Mouse (Mus musculus): Measurements from ENCODE around the gene C130050O18Rik. TPM values are rescaled to one million over a fixed set of nuclear protein-coding genes. Genes with fewer than 3 reads are reported as not detected.

The C130050O18Rik gene
- polyA plus RNA-seq, 1 experiment from 2014 or later = 0.26 TPM

- no peaks in the 10 kb centered on the region for H3K27me3 ChIP-seq (replicated peaks; ENCODE audit: low read depth, poor library complexity, severe bottlenecking)
- no peak for DNase-seq (ENCODE audit: low spot score)
- no peak overlapping the region for H3K4me3 ChIP-seq
- H3K36me3 ChIP-seq (replicated peaks) = 0 out of 2 replicates have a peak, but pooled peaks cover 4% of the 10 kb centered on the region
- 93% methylated on average over 37 of the region's 37 CpGs for WGBS
- H3K4me1 ChIP-seq = peaks cover 47% of the 10 kb centered on the region
- H3K9me3 ChIP-seq = no peaks in the 10 kb centered on the region
- H3K27ac ChIP-seq (replicated peaks) = no peak overlapping the region
Observed at GRCm38 (mm10) chr5:139392219-139393196, 12.6 kb upstream of the C130050O18Rik start.

GRCm38 (mm10) chr5:139393197-139393588 is 11.9 kb upstream of the C130050O18Rik start:
- 94% methylated on average over 16 of the region's 16 CpGs for WGBS
- Histone ChIP-seq H3K27me3 (replicated peaks; ENCODE audit: low read depth, poor library complexity, severe bottlenecking) (no peaks in the 10 kb centered on the region), H3K9me3 (no peaks in the 10 kb centered on the region), H3K36me3 (replicated peaks) (0 out of 2 replicates have a peak, but pooled peaks cover 4% of the 10 kb centered on the region), H3K27ac (replicated peaks) (no peak overlapping the region), H3K4me1 (peaks cover 40% of the 10 kb centered on the region), H3K4me3 (no peak overlapping the region)
- DNase-seq (ENCODE audit: low spot score) = no peak

- H3K27me3 ChIP-seq (replicated peaks; ENCODE audit: low read depth, poor library complexity, severe bottlenecking) = no peaks in the 10 kb centered on the region
- H3K36me3 ChIP-seq (replicated peaks) = 0 out of 2 replicates have a peak, but pooled peaks cover 4% of the 10 kb centered on the region
- H3K4me1 ChIP-seq = peaks cover 28% of the 10 kb centered on the region
- no peak overlapping the region for H3K4me3 ChIP-seq
- WGBS = 69% methylated on average over 7 of the region's 7 CpGs
- no peaks in the 10 kb centered on the region for H3K9me3 ChIP-seq
- no peak overlapping the region; the same call in 1 of the 2 replicates for H3K27ac ChIP-seq (replicated peaks)
- no peak for DNase-seq (ENCODE audit: low spot score)
Observed at GRCm38 (mm10) chr5:139394399-139394798, 10.7 kb upstream of the C130050O18Rik start.

- Histone ChIP-seq H3K27ac (replicated peaks) (no peak overlapping the region), H3K27me3 (replicated peaks; ENCODE audit: low read depth, poor library complexity, severe bottlenecking) (no peaks in the 10 kb centered on the region), H3K4me3 (no peak overlapping the region), H3K36me3 (replicated peaks) (0 out of 2 replicates have a peak, but pooled peaks cover 4% of the 10 kb centered on the region), H3K9me3 (no peaks in the 10 kb centered on the region), H3K4me1 (peaks cover 19% of the 10 kb centered on the region)
- no peak for DNase-seq (ENCODE audit: low spot score)
- WGBS = 93% methylated on average over 4 of the region's 4 CpGs
Observed at GRCm38 (mm10) chr5:139395528-139395927, 9.6 kb upstream of the C130050O18Rik start.

- H3K4me3 ChIP-seq = no peak overlapping the region
- no peaks in the 10 kb centered on the region for H3K9me3 ChIP-seq
- H3K4me1 ChIP-seq = peaks cover 11% of the 10 kb centered on the region
- 0 out of 2 replicates have a peak, but pooled peaks cover 4% of the 10 kb centered on the region for H3K36me3 ChIP-seq (replicated peaks)
- no peaks in the 10 kb centered on the region for H3K27me3 ChIP-seq (replicated peaks; ENCODE audit: low read depth, poor library complexity, severe bottlenecking)
- WGBS = 93% methylated on average over 4 of the region's 4 CpGs
- no peak for DNase-seq (ENCODE audit: low spot score)
- H3K27ac ChIP-seq (replicated peaks) = no peak overlapping the region
Observed at GRCm38 (mm10) chr5:139397359-139397916, 7.6 kb upstream of the C130050O18Rik start.

GRCm38 (mm10) chr5:139397959-139398753 is 6.9 kb upstream of the C130050O18Rik start:
- Histone ChIP-seq H3K4me1 (peaks cover 11% of the 10 kb centered on the region), H3K27me3 (replicated peaks; ENCODE audit: low read depth, poor library complexity, severe bottlenecking) (no peaks in the 10 kb centered on the region), H3K9me3 (no peaks in the 10 kb centered on the region), H3K4me3 (no peak overlapping the region), H3K27ac (replicated peaks) (no peak overlapping the region), H3K36me3 (replicated peaks) (0 out of 2 replicates have a peak, but pooled peaks cover 3% of the 10 kb centered on the region)
- DNase-seq (ENCODE audit: low spot score) = peak; percentile 85
- 44% methylated on average over 5 of the region's 5 CpGs for WGBS

GRCm38 (mm10) chr5:139398786-139399185 is 6.3 kb upstream of the C130050O18Rik start:
- Histone ChIP-seq H3K27me3 (replicated peaks; ENCODE audit: low read depth, poor library complexity, severe bottlenecking) (no peaks in the 10 kb centered on the region), H3K27ac (replicated peaks) (no peak overlapping the region), H3K36me3 (replicated peaks) (0 out of 2 replicates have a peak, but pooled peaks cover 3% of the 10 kb centered on the region), H3K4me3 (no peak overlapping the region), H3K4me1 (peaks cover 13% of the 10 kb centered on the region), H3K9me3 (no peaks in the 10 kb centered on the region)
- no peak for DNase-seq (ENCODE audit: low spot score)
- 82% methylated on average over 5 of the region's 5 CpGs for WGBS

- H3K27me3 ChIP-seq (replicated peaks; ENCODE audit: low read depth, poor library complexity, severe bottlenecking) = no peaks in the 10 kb centered on the region
- 0 out of 2 replicates have a peak, but pooled peaks cover 3% of the 10 kb centered on the region for H3K36me3 ChIP-seq (replicated peaks)
- H3K27ac ChIP-seq (replicated peaks) = no peak overlapping the region
- no peak for DNase-seq (ENCODE audit: low spot score)
- H3K4me1 ChIP-seq = peaks cover 17% of the 10 kb centered on the region
- 91% methylated on average over 14 of the region's 14 CpGs for WGBS
- H3K4me3 ChIP-seq = no peak overlapping the region
- no peaks in the 10 kb centered on the region for H3K9me3 ChIP-seq
Observed at GRCm38 (mm10) chr5:139399991-139400390, 5.1 kb upstream of the C130050O18Rik start.

GRCm38 (mm10) chr5:139402106-139402505 is 3.0 kb upstream of the C130050O18Rik start:
- Histone ChIP-seq H3K9me3 (no peaks in the 10 kb centered on the region), H3K4me1 (peaks cover 33% of the 10 kb centered on the region), H3K36me3 (replicated peaks) (0 out of 2 replicates have a peak, but pooled peaks cover 3% of the 10 kb centered on the region), H3K27me3 (replicated peaks; ENCODE audit: low read depth, poor library complexity, severe bottlenecking) (no peaks in the 10 kb centered on the region), H3K4me3 (no peak overlapping the region), H3K27ac (replicated peaks) (no peak overlapping the region)
- 93% methylated on average over 2 of the region's 2 CpGs for WGBS
- no peak for DNase-seq (ENCODE audit: low spot score)

- Histone ChIP-seq H3K9me3 (no peaks in the 10 kb centered on the region), H3K4me1 (peaks cover 41% of the 10 kb centered on the region), H3K27ac (replicated peaks) (0 out of 2 replicates have a peak overlapping the region, but pooled peaks have one; percentile 61), H3K27me3 (replicated peaks; ENCODE audit: low read depth, poor library complexity, severe bottlenecking) (no peaks in the 10 kb centered on the region), H3K36me3 (replicated peaks) (0 out of 2 replicates have a peak, but pooled peaks cover 3% of the 10 kb centered on the region), H3K4me3 (no peak overlapping the region)
- no peak for DNase-seq (ENCODE audit: low spot score)
- 79% methylated on average over 8 of the region's 8 CpGs for WGBS
Observed at GRCm38 (mm10) chr5:139403692-139404260, 1.3 kb upstream of the C130050O18Rik start.

- 0 out of 2 replicates have a peak overlapping the region, but pooled peaks have one; percentile 1 for H3K4me3 ChIP-seq
- peak overlapping the region; percentile 61 for H3K27ac ChIP-seq (replicated peaks)
- H3K4me1 ChIP-seq = peaks cover 51% of the 10 kb centered on the region
- 74% methylated on average over 7 of the region's 7 CpGs for WGBS
- no peak for DNase-seq (ENCODE audit: low spot score)
- H3K9me3 ChIP-seq = no peaks in the 10 kb centered on the region
- H3K27me3 ChIP-seq (replicated peaks; ENCODE audit: low read depth, poor library complexity, severe bottlenecking) = no peaks in the 10 kb centered on the region
- 0 out of 2 replicates have a peak, but pooled peaks cover 3% of the 10 kb centered on the region for H3K36me3 ChIP-seq (replicated peaks)
Observed at GRCm38 (mm10) chr5:139405478-139405877, 398 bp downstream of the C130050O18Rik start.
